Mouse (Mus musculus): Measurements from ENCODE around the gene Atf7ip2. TPM values are rescaled to one million over a fixed set of nuclear protein-coding genes. Genes with fewer than 3 reads are reported as not detected.
"Not testable (repeated sequence)": the region's sequence is repeated elsewhere in the genome, so short reads cannot be mapped to it uniquely, and the experiment has no call there.

Gene Atf7ip2
- total and polyA plus RNA-seq, 2 experiments from 2014 or later: 0.05 to 0.25 TPM

- Histone ChIP-seq H3K4me2 (ENCODE audit: low read depth, low read length, poor library complexity, severe bottlenecking) (no peak overlapping the region), H3K9me3 (ENCODE audit: low read length) (no peaks in the 10 kb centered on the region), H3K36me3 (ENCODE audit: insufficient read depth, low read length) (no peaks in the 10 kb centered on the region), H3K27ac (ENCODE audit: low read depth, low read length) (no peak overlapping the region), H3K4me3 (ENCODE audit: low read depth, low read length) (no peak overlapping the region), H3K4me1 (ENCODE audit: insufficient read depth, low read length) (no peaks in the 10 kb centered on the region), H3K27me3 (ENCODE audit: insufficient read depth, low read length) (no peaks in the 10 kb centered on the region), H3K9ac (replicated peaks; ENCODE audit: low read length, poor library complexity, severe bottlenecking) (no peak overlapping the region)
- no peak for TF ChIP-seq CTCF (IDR thresholded peaks at IDR 0.05)
- no peak for ATAC-seq (ENCODE audit: low FRiP score)
- DNase-seq (ENCODE audit: low spot score): no peak
- 93% methylated on average over 4 of the region's 4 CpGs for WGBS
Observed at GRCm38 (mm10) chr16:10171276-10171675, 21.2 kb upstream of the Atf7ip2 start.

- Histone ChIP-seq H3K4me1 (ENCODE audit: insufficient read depth, low read length) (no peaks in the 10 kb centered on the region), H3K9me3 (ENCODE audit: low read length) (no peaks in the 10 kb centered on the region), H3K27ac (ENCODE audit: low read depth, low read length) (no peak overlapping the region), H3K36me3 (ENCODE audit: insufficient read depth, low read length) (no peaks in the 10 kb centered on the region), H3K4me3 (ENCODE audit: low read depth, low read length) (no peak overlapping the region), H3K9ac (replicated peaks; ENCODE audit: low read length, poor library complexity, severe bottlenecking) (no peak overlapping the region), H3K4me2 (ENCODE audit: low read depth, low read length, poor library complexity, severe bottlenecking) (no peak overlapping the region), H3K27me3 (ENCODE audit: insufficient read depth, low read length) (no peaks in the 10 kb centered on the region)
- WGBS: 87% methylated on average over 3 of the region's 3 CpGs
- DNase-seq (ENCODE audit: low spot score) (no peak), ATAC-seq (ENCODE audit: low FRiP score) (no peak)
- TF ChIP-seq CTCF (IDR thresholded peaks at IDR 0.05): no peak
Observed at GRCm38 (mm10) chr16:10172179-10172820, 20.2 kb upstream of the Atf7ip2 start.

- not testable (repeated sequence) for H3K36me3 ChIP-seq (ENCODE audit: insufficient read depth, low read length); H3K27ac ChIP-seq (ENCODE audit: low read depth, low read length); H3K4me1 ChIP-seq (ENCODE audit: insufficient read depth, low read length); DNase-seq (ENCODE audit: low spot score); H3K27me3 ChIP-seq (ENCODE audit: insufficient read depth, low read length); ATAC-seq (ENCODE audit: low FRiP score); H3K4me3 ChIP-seq (ENCODE audit: low read depth, low read length); H3K9ac ChIP-seq (replicated peaks; ENCODE audit: low read length, poor library complexity, severe bottlenecking); H3K4me2 ChIP-seq (ENCODE audit: low read depth, low read length, poor library complexity, severe bottlenecking); H3K9me3 ChIP-seq (ENCODE audit: low read length)
- WGBS: 98% methylated on average over 10 of the region's 10 CpGs
Observed at GRCm38 (mm10) chr16:10187461-10187860, 5.1 kb upstream of the Atf7ip2 start.

- H3K4me3 ChIP-seq (ENCODE audit: low read depth, low read length): no peak overlapping the region
- no peak for TF ChIP-seq CTCF (IDR thresholded peaks at IDR 0.05)
- H3K27ac ChIP-seq (ENCODE audit: low read depth, low read length): no peak overlapping the region
- no peaks in the 10 kb centered on the region for H3K4me1 ChIP-seq (ENCODE audit: insufficient read depth, low read length)
- DNase-seq (ENCODE audit: low spot score): no peak
- H3K36me3 ChIP-seq (ENCODE audit: insufficient read depth, low read length): no peaks in the 10 kb centered on the region
- 85% methylated on average over 1 of the region's 1 CpGs for WGBS
- no peak overlapping the region for H3K9ac ChIP-seq (replicated peaks; ENCODE audit: low read length, poor library complexity, severe bottlenecking)
- no peaks in the 10 kb centered on the region for H3K27me3 ChIP-seq (ENCODE audit: insufficient read depth, low read length)
- no peaks in the 10 kb centered on the region for H3K9me3 ChIP-seq (ENCODE audit: low read length)
- no peak overlapping the region for H3K4me2 ChIP-seq (ENCODE audit: low read depth, low read length, poor library complexity, severe bottlenecking)
- ATAC-seq (ENCODE audit: low FRiP score): no peak
Observed at GRCm38 (mm10) chr16:10208777-10209176, 16.3 kb downstream of the Atf7ip2 start.

GRCm38 (mm10) chr16:10216366-10216765 is 23.9 kb downstream of the Atf7ip2 start:
- not testable (repeated sequence) for H3K27me3 ChIP-seq (ENCODE audit: insufficient read depth, low read length); H3K9me3 ChIP-seq (ENCODE audit: low read length); H3K4me1 ChIP-seq (ENCODE audit: insufficient read depth, low read length); ATAC-seq (ENCODE audit: low FRiP score); H3K36me3 ChIP-seq (ENCODE audit: insufficient read depth, low read length); H3K9ac ChIP-seq (replicated peaks; ENCODE audit: low read length, poor library complexity, severe bottlenecking); H3K4me2 ChIP-seq (ENCODE audit: low read depth, low read length, poor library complexity, severe bottlenecking); H3K4me3 ChIP-seq (ENCODE audit: low read depth, low read length); DNase-seq (ENCODE audit: low spot score); H3K27ac ChIP-seq (ENCODE audit: low read depth, low read length)
- 90% methylated on average over 1 of the region's 1 CpGs for WGBS

GRCm38 (mm10) chr16:10217020-10217419 is 24.5 kb downstream of the Atf7ip2 start:
- not testable (repeated sequence) for H3K36me3 ChIP-seq (ENCODE audit: insufficient read depth, low read length); DNase-seq (ENCODE audit: low spot score); H3K9ac ChIP-seq (replicated peaks; ENCODE audit: low read length, poor library complexity, severe bottlenecking); H3K4me1 ChIP-seq (ENCODE audit: insufficient read depth, low read length); H3K27me3 ChIP-seq (ENCODE audit: insufficient read depth, low read length); H3K27ac ChIP-seq (ENCODE audit: low read depth, low read length); H3K4me2 ChIP-seq (ENCODE audit: low read depth, low read length, poor library complexity, severe bottlenecking); H3K4me3 ChIP-seq (ENCODE audit: low read depth, low read length); H3K9me3 ChIP-seq (ENCODE audit: low read length); ATAC-seq (ENCODE audit: low FRiP score)
- WGBS: 90% methylated on average over 2 of the region's 2 CpGs
